Mouse (Mus musculus) ES-Bruce4 (cell line): ENCODE measurements around the gene Wnt9b. TPM values are rescaled to one million over a fixed set of nuclear protein-coding genes. Genes with fewer than 3 reads are reported as not detected.

Experiments
- H3K27ac ChIP-seq: 2 replicates; pipeline ENCODE4 v1.5.1; 2012; ENCODE audit warnings: low read length, inconsistent platforms; ENCODE audit not compliant: insufficient read depth
- H3K27me3 ChIP-seq: 2 replicates; pipeline ENCODE4 v1.6.1; 2012; ENCODE audit warnings: mild to moderate bottlenecking, low read length, inconsistent platforms; ENCODE audit not compliant: control insufficient read depth, poor library complexity, insufficient read depth, severe bottlenecking
- H3K36me3 ChIP-seq: 2 replicates; pipeline ENCODE4 v1.6.1; 2012; ENCODE audit warnings: inconsistent platforms, mild to moderate bottlenecking, low read length, moderate library complexity; ENCODE audit not compliant: control insufficient read depth, poor library complexity, insufficient read depth, severe bottlenecking
- H3K4me1 ChIP-seq: one replicate; pipeline ENCODE4 v1.8.1; 2011; ENCODE audit warnings: low read length; ENCODE audit not compliant: control insufficient read depth, insufficient read depth
- H3K4me3 ChIP-seq: 2 replicates; pipeline ENCODE4 v1.5.1; 2011; ENCODE audit warnings: low read depth, mild to moderate bottlenecking, low read length
- H3K9ac ChIP-seq: 2 replicates; pipeline ENCODE4 v1.6.1; 2012; ENCODE audit warnings: low read depth, mild to moderate bottlenecking, inconsistent platforms; ENCODE audit not compliant: poor library complexity, severe bottlenecking
- H3K9me3 ChIP-seq: replicated peaks from 2 replicates; pipeline ENCODE4 v1.6.1; 2012; ENCODE audit warnings: mild to moderate bottlenecking, low read length, inconsistent platforms; ENCODE audit not compliant: control insufficient read depth, poor library complexity, insufficient read depth, severe bottlenecking
- CTCF ChIP-seq: IDR thresholded peaks from one replicate; pipeline ENCODE4 v1.8.1; 2011; ENCODE audit warnings: low read depth, low read length
- EP300 ChIP-seq: IDR thresholded peaks from 2 replicates; pipeline ENCODE4 v1.6.1; 2011; ENCODE audit warnings: low read depth, low read length; ENCODE audit not compliant: insufficient read depth
- POLR2A ChIP-seq: IDR thresholded peaks from one replicate; pipeline ENCODE4 v1.8.1; 2011; ENCODE audit warnings: low read length; ENCODE audit not compliant: insufficient read depth
- polyA plus RNA-seq: library from polyadenylated mRNA; stranded (reverse); fragments of >200 nt; gene quantifications from 2 replicates; pipeline ENCODE4 v1.2.4, GENCODE M21; 2011; ENCODE audit warnings: low read depth; ENCODE audit not compliant: missing spikeins, insufficient read depth, insufficient read length

The Wnt9b gene
- polyA plus RNA-seq: 0.22 TPM in 1 of 2 replicates, not detected in the other

DNA sequence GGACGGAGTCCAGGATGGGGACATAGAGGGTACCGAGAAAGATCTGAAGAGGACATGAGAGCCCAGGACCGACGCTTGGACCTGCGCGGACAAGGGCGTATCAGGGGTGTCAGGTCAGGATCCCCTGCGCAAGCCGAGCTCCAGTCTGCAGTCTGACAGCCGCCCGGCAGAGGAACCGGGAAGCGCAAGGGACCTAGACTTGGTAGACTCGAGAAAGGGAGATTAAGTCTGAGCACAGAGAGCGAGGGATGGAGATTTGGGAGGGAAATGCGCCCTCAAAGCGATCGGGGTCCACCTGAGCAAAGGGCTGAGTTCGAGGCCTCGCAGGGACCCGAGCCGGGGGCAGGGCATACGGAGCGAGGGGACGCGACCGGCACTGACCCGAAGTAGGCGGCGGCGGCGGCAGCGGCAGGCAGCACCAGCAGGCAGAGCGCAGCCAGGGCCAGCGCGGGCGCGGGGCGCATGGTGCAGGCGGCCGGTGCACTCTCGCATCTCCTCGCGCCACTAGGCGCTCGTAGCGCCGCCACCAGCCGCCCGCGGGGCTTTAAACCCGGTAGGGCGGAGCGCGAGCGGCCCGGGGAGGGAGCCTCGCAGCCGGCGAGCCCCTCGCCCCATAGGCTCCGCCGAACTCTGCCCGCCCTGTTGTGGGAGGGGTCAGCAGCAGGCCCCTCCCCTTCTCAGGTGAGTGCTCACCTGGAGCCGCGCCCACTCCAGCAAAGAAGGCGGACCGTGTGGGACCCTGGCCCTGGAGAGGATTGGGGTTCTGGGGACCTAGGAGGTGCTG is at the start of gene Wnt9b:
TSS of gene Wnt9b (minus strand) at position 516 of the 784 bp plus-strand sequence.
- Histone ChIP-seq H3K36me3 (no peaks in the 10 kb centered on the region), H3K27me3 (peaks cover 11% of the 10 kb centered on the region), H3K9ac (peak within 1 kb of the TSS; percentile 59), H3K9me3 (no peaks in the 10 kb centered on the region), H3K4me1 (no peaks in the 10 kb centered on the region), H3K27ac (no peak within 1 kb of the TSS), H3K4me3 (peak within 1 kb of the TSS; percentile 71)
- TF ChIP-seq EP300 (no peak), POLR2A (no peak), CTCF (no peak)

DNA sequence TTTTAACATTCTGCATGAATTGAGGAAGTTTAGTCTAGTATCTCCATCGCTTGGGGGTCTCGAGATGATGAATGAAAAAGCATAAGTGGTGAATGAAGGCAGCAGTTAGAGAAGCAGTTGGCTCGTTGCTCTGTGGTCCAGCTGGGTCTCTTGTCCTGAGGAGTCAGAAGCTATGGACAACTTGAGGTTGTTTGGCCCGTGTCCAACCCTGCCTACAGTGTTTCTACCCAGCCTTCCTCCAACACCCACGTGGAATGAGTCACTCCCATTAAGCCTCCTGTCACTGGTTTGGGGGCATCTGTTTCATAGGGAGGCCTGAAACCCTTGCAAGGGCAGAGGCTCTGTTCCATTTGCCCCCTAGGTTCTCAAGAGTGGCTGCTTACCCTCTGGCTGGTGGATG is 40.3 kb upstream of the Wnt9b start:
- no peak for TF ChIP-seq POLR2A
- TF ChIP-seq EP300: no peak
- TF ChIP-seq CTCF: no peak
- Histone ChIP-seq H3K9me3 (no peaks in the 10 kb centered on the region), H3K9ac (no peak overlapping the region), H3K27ac (no peak overlapping the region), H3K36me3 (no peaks in the 10 kb centered on the region), H3K27me3 (no peaks in the 10 kb centered on the region), H3K4me1 (no peaks in the 10 kb centered on the region), H3K4me3 (no peak overlapping the region)

DNA sequence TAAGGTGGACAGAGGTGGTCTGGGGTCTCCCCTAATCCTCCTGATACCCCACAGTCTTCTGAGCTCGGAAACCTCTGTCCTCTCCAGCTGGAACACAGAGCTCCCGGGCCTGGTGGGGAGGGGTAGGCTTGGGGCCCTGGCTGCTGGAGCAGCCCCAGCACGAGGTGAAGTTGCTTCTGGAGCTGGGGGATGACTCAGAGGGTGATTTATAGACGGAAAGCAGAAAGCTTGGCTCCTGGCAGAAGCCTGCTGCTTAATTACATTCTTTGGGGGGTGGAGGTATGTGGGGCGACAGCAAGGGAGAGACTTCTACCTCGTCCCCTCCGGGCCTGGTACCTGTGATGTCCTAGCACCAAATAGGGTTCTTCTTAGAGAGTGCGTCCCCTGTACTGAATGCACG is 30.5 kb upstream of the Wnt9b start:
- Histone ChIP-seq H3K4me3 (no peak overlapping the region), H3K36me3 (no peaks in the 10 kb centered on the region), H3K9ac (no peak overlapping the region), H3K4me1 (no peaks in the 10 kb centered on the region), H3K27ac (no peak overlapping the region), H3K9me3 (no peaks in the 10 kb centered on the region), H3K27me3 (peaks cover 7% of the 10 kb centered on the region; the same call in 1 of the 2 replicates)
- TF ChIP-seq POLR2A (no peak), CTCF (no peak), EP300 (no peak)

DNA sequence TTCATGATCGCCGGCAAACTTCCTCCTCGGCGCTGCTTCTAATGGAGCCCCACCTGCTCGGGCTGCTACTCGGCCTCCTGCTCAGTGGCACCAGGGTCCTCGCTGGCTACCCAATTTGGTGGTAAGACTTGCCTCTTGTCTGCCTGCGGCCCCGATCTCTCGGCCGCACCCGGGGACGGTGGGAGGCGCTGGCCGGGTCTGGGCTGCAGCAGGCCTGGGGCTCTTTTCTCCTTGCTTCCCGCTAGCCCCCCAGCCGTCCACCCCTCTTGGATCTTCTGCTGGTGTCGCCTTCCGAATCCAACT is 24.6 kb upstream of the Wnt9b start:
- Histone ChIP-seq H3K4me3 (peak overlapping the region; percentile 60), H3K27ac (no peak overlapping the region), H3K9me3 (no peaks in the 10 kb centered on the region), H3K9ac (peak overlapping the region; percentile 37), H3K4me1 (peaks cover 2% of the 10 kb centered on the region), H3K27me3 (peaks cover 32% of the 10 kb centered on the region), H3K36me3 (no peaks in the 10 kb centered on the region)
- TF ChIP-seq EP300 (no peak), POLR2A (no peak), CTCF (no peak)

DNA sequence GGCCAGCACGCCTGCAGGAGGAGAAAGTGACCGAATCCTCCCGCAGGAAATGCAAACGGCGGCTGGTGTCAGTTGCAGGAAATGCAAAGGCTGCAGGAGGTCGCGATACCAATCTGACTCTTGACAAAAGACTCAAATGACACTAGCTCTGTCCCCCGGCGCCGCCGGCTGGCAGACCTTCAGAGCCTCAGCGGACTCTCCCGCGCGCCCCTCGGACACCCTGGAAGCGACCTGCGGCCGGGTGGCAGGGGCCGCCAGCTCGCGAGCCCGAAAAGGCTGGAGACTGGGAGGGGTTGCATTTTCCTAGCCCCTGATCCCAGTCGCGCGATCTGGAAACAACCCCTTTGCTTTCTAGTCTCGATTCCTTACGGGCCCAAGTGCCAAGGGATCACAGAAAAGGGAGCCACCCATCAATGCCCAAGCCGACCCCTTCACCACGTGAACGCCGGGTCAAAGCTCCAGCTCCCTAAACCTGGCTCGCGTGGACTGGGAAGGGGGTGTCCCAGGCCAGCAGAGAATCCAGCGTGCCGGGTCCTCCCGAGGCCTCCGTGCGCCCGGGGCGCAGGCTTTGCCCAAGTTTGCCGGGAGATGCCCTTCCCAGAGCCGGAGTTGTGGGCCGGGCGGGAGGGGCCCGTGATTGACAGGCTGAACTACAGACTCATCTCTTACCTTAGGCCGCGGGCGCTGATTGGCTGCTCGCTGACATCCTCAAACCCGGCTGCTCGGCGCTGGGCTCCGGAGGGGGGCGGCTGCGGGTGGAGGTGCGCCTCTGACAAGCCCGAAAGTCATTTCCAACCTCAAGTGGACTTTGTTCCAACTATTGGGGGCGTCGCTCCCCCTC is 24.0 kb upstream of the Wnt9b start, which contains the start of gene Wnt3:
TSS of gene Wnt3 (plus strand) at position 764 of the 841 bp plus-strand sequence.
- peaks cover 2% of the 10 kb centered on the region for H3K4me1 ChIP-seq
- TF ChIP-seq EP300: no peak
- no peak for TF ChIP-seq CTCF
- no peaks in the 10 kb centered on the region for H3K36me3 ChIP-seq
- peak within 1 kb of the TSS; percentile 37 for H3K9ac ChIP-seq
- peaks cover 32% of the 10 kb centered on the region for H3K27me3 ChIP-seq
- peak within 1 kb of the TSS; percentile 60 for H3K4me3 ChIP-seq
- H3K9me3 ChIP-seq: no peaks in the 10 kb centered on the region
- no peak within 1 kb of the TSS for H3K27ac ChIP-seq
